Mouse (Mus musculus) myocyte (in vitro differentiated cells): ENCODE measurements around the gene Zdhhc13. TPM values are rescaled to one million over a fixed set of nuclear protein-coding genes. Genes with fewer than 3 reads are reported as not detected.

Experiments
- H3K27me3 ChIP-seq: one replicate; pipeline ENCODE4 v1.6.1; 2011; ENCODE audit not compliant: control insufficient read depth, insufficient read depth, insufficient read length
- H3K36me3 ChIP-seq: one replicate; pipeline ENCODE4 v1.6.1; 2011; ENCODE audit not compliant: control insufficient read depth, insufficient read depth
- H3K4me2 ChIP-seq: one replicate; pipeline ENCODE4 v1.6.1; 2011; ENCODE audit warnings: low read depth, control low read depth
- H3K4me3 ChIP-seq: one replicate; pipeline ENCODE4 v1.5.1; 2011; ENCODE audit warnings: mild to moderate bottlenecking, control low read depth, moderate library complexity
- H3K79me2 ChIP-seq: one replicate; pipeline ENCODE4 v1.6.1; 2011; ENCODE audit not compliant: control insufficient read depth, insufficient read depth
- H3ac ChIP-seq: one replicate; pipeline ENCODE4 v1.6.1; 2011; ENCODE audit not compliant: control insufficient read depth, insufficient read length
- CEBPB ChIP-seq: IDR thresholded peaks from 2 replicates; pipeline ENCODE4 v1.6.1; 2011; ENCODE audit warnings: mild to moderate bottlenecking, moderate library complexity; ENCODE audit not compliant: poor library complexity, insufficient read depth, severe bottlenecking
- E2F4 ChIP-seq: IDR thresholded peaks from one replicate; pipeline ENCODE4 v1.6.1; 2011; ENCODE audit warnings: mild to moderate bottlenecking, control low read depth, moderate library complexity; ENCODE audit not compliant: insufficient read depth
- MAX ChIP-seq: IDR thresholded peaks from one replicate; pipeline ENCODE4 v1.6.1; 2011; ENCODE audit warnings: low read depth, mild to moderate bottlenecking, control low read depth
- MYOD1 ChIP-seq, 3 experiments: IDR thresholded peaks; one replicate each; pipeline ENCODE4 v1.6.1; 2011; ENCODE audit warnings: control low read depth in 2 of 3, low read depth in 2 of 3, mild to moderate bottlenecking in 2 of 3, moderate library complexity in 1 of 3; ENCODE audit not compliant: insufficient read length in 2 of 3, control insufficient read depth in 1 of 3
- MYOG ChIP-seq, 3 experiments: IDR thresholded peaks; one replicate each; pipeline ENCODE4 v1.6.1; 2011; ENCODE audit warnings: control low read depth in 2 of 3, low read depth in 2 of 3, mild to moderate bottlenecking in 2 of 3; ENCODE audit not compliant: insufficient read length in 2 of 3, control insufficient read depth in 1 of 3, insufficient read depth in 1 of 3
- POLR2A ChIP-seq: IDR thresholded peaks from one replicate; pipeline ENCODE4 v1.6.1; 2011; ENCODE audit warnings: low read depth, mild to moderate bottlenecking, control low read depth, moderate library complexity; ENCODE audit not compliant: insufficient read length
- POLR2AphosphoS2 ChIP-seq: IDR thresholded peaks from one replicate; pipeline ENCODE4 v1.6.1; 2011; ENCODE audit warnings: low read depth, control low read depth; ENCODE audit not compliant: insufficient read length
- REST ChIP-seq: IDR thresholded peaks from one replicate; pipeline ENCODE4 v1.6.1; 2011; ENCODE audit warnings: mild to moderate bottlenecking, control low read depth, moderate library complexity; ENCODE audit not compliant: insufficient read depth, insufficient read length
- SRF ChIP-seq: IDR thresholded peaks from one replicate; pipeline ENCODE4 v1.6.1; 2011; ENCODE audit warnings: low read depth; ENCODE audit not compliant: control insufficient read depth, insufficient read length
- TCF12 ChIP-seq: IDR thresholded peaks from one replicate; pipeline ENCODE4 v1.6.1; 2011; ENCODE audit warnings: mild to moderate bottlenecking, control low read depth; ENCODE audit not compliant: poor library complexity, insufficient read depth, severe bottlenecking
- TCF3 ChIP-seq: IDR thresholded peaks from one replicate; pipeline ENCODE4 v1.6.1; 2011; ENCODE audit warnings: low read depth, control low read depth; ENCODE audit not compliant: insufficient read length
- USF1 ChIP-seq: IDR thresholded peaks from one replicate; pipeline ENCODE4 v1.6.1; 2011; ENCODE audit warnings: low read depth, mild to moderate bottlenecking, control low read depth, moderate library complexity
- polyA plus RNA-seq: library from polyadenylated mRNA; unstranded; fragments of >200 nt; fragmentation: generic; extraction: Trizol; gene quantifications from one replicate; pipeline ENCODE4 v1.2.1, GENCODE M21; 2012; ENCODE audit warnings: missing spikeins

The Zdhhc13 gene
- polyA plus RNA-seq, 1 experiment: 9.9 TPM

- Histone ChIP-seq H3K4me2 (no peak overlapping the region), H3K4me3 (no peak overlapping the region), H3K36me3 (peaks cover 33% of the 10 kb centered on the region), H3K27me3 (no peaks in the 10 kb centered on the region), H3ac (no peak overlapping the region), H3K79me2 (no peaks in the 10 kb centered on the region)
- TF ChIP-seq MAX: no peak
- no peak for TF ChIP-seq POLR2A
- TF ChIP-seq MYOG (IDR thresholded peaks at IDR 0.05; ENCODE audit: control insufficient read depth in 1 of 3, insufficient read depth in 1 of 3, insufficient read length in 2 of 3, low read depth in 2 of 3): no peak
- no peak for TF ChIP-seq POLR2AphosphoS2
- TF ChIP-seq SRF: no peak
- no peak for TF ChIP-seq USF1
- TF ChIP-seq TCF12: no peak
- no peak for TF ChIP-seq TCF3
- TF ChIP-seq E2F4: no peak
- TF ChIP-seq MYOD1 (IDR thresholded peaks at IDR 0.05; ENCODE audit: control insufficient read depth in 1 of 3, insufficient read length in 2 of 3, low read depth in 2 of 3): no peak
- TF ChIP-seq CEBPB: no peak
- TF ChIP-seq REST: no peak
Observed at GRCm38 (mm10) chr7:48813594-48813993, 24.8 kb downstream of the Zdhhc13 start.

GRCm38 (mm10) chr7:48821654-48822053 lies 32.9 kb downstream of the Zdhhc13 start:
- no peak for TF ChIP-seq TCF3
- TF ChIP-seq SRF: no peak
- TF ChIP-seq TCF12: no peak
- no peak for TF ChIP-seq MYOD1 (IDR thresholded peaks at IDR 0.05; ENCODE audit: control insufficient read depth in 1 of 3, insufficient read length in 2 of 3, low read depth in 2 of 3)
- TF ChIP-seq USF1: no peak
- TF ChIP-seq MAX: no peak
- TF ChIP-seq MYOG (IDR thresholded peaks at IDR 0.05; ENCODE audit: control insufficient read depth in 1 of 3, insufficient read depth in 1 of 3, insufficient read length in 2 of 3, low read depth in 2 of 3): no peak
- TF ChIP-seq REST: no peak
- TF ChIP-seq CEBPB: no peak
- TF ChIP-seq POLR2A: no peak
- TF ChIP-seq POLR2AphosphoS2: no peak
- no peak overlapping the region for H3K4me3 ChIP-seq
- H3ac ChIP-seq: no peak overlapping the region
- H3K4me2 ChIP-seq: no peak overlapping the region
- H3K79me2 ChIP-seq: no peaks in the 10 kb centered on the region
- no peaks in the 10 kb centered on the region for H3K27me3 ChIP-seq
- peaks cover 55% of the 10 kb centered on the region for H3K36me3 ChIP-seq

GRCm38 (mm10) chr7:48823621-48824020 lies 34.8 kb downstream of the Zdhhc13 start:
- no peak overlapping the region for H3K4me2 ChIP-seq

GRCm38 (mm10) chr7:48824671-48825070 lies 35.9 kb downstream of the Zdhhc13 start:
- H3K4me2 ChIP-seq: no peak overlapping the region
- peaks cover 44% of the 10 kb centered on the region for H3K36me3 ChIP-seq
- no peaks in the 10 kb centered on the region for H3K79me2 ChIP-seq
- H3K27me3 ChIP-seq: no peaks in the 10 kb centered on the region
- no peak overlapping the region for H3K4me3 ChIP-seq
- no peak overlapping the region for H3ac ChIP-seq
- TF ChIP-seq REST (no peak), USF1 (no peak), MYOD1 (IDR thresholded peaks at IDR 0.05; ENCODE audit: control insufficient read depth in 1 of 3, insufficient read length in 2 of 3, low read depth in 2 of 3) (no peak), TCF3 (no peak), MAX (no peak), TCF12 (no peak), CEBPB (no peak), POLR2AphosphoS2 (no peak), POLR2A (no peak), MYOG (IDR thresholded peaks at IDR 0.05; ENCODE audit: control insufficient read depth in 1 of 3, insufficient read depth in 1 of 3, insufficient read length in 2 of 3, low read depth in 2 of 3) (no peak), E2F4 (no peak), SRF (no peak)

More at GRCm38 (mm10) chr7:48823621-48824020, 34.8 kb downstream of the Zdhhc13 start:
- no peak overlapping the region for H3ac ChIP-seq
- no peak overlapping the region for H3K4me3 ChIP-seq
- no peaks in the 10 kb centered on the region for H3K27me3 ChIP-seq
- H3K79me2 ChIP-seq: no peaks in the 10 kb centered on the region
- TF ChIP-seq TCF3: no peak
- TF ChIP-seq CEBPB: no peak
- TF ChIP-seq USF1: no peak
- no peak for TF ChIP-seq MYOD1 (IDR thresholded peaks at IDR 0.05; ENCODE audit: control insufficient read depth in 1 of 3, insufficient read length in 2 of 3, low read depth in 2 of 3)
- no peak for TF ChIP-seq REST
- TF ChIP-seq POLR2A: no peak
- peaks cover 51% of the 10 kb centered on the region for H3K36me3 ChIP-seq

GRCm38 (mm10) chr7:48825170-48825569 lies 36.4 kb downstream of the Zdhhc13 start:
- H3K36me3 ChIP-seq: peaks cover 44% of the 10 kb centered on the region
- TF ChIP-seq REST (no peak), SRF (no peak), POLR2AphosphoS2 (no peak), MAX (no peak), TCF12 (no peak), TCF3 (no peak), MYOD1 (IDR thresholded peaks at IDR 0.05; ENCODE audit: control insufficient read depth in 1 of 3, insufficient read length in 2 of 3, low read depth in 2 of 3) (no peak), MYOG (IDR thresholded peaks at IDR 0.05; ENCODE audit: control insufficient read depth in 1 of 3, insufficient read depth in 1 of 3, insufficient read length in 2 of 3, low read depth in 2 of 3) (no peak), E2F4 (no peak), USF1 (no peak), POLR2A (no peak), CEBPB (no peak)
- no peak overlapping the region for H3ac ChIP-seq
- H3K79me2 ChIP-seq: no peaks in the 10 kb centered on the region
- H3K27me3 ChIP-seq: no peaks in the 10 kb centered on the region
- no peak overlapping the region for H3K4me2 ChIP-seq
- no peak overlapping the region for H3K4me3 ChIP-seq
